Mouse (Mus musculus): ENCODE measurements around the gene Lifr. TPM values are rescaled to one million over a fixed set of nuclear protein-coding genes. Genes with fewer than 3 reads are reported as not detected.

Lifr gene
- polyA plus RNA-seq, 1 experiment from 2014 or later: 17.5 TPM

DNA sequence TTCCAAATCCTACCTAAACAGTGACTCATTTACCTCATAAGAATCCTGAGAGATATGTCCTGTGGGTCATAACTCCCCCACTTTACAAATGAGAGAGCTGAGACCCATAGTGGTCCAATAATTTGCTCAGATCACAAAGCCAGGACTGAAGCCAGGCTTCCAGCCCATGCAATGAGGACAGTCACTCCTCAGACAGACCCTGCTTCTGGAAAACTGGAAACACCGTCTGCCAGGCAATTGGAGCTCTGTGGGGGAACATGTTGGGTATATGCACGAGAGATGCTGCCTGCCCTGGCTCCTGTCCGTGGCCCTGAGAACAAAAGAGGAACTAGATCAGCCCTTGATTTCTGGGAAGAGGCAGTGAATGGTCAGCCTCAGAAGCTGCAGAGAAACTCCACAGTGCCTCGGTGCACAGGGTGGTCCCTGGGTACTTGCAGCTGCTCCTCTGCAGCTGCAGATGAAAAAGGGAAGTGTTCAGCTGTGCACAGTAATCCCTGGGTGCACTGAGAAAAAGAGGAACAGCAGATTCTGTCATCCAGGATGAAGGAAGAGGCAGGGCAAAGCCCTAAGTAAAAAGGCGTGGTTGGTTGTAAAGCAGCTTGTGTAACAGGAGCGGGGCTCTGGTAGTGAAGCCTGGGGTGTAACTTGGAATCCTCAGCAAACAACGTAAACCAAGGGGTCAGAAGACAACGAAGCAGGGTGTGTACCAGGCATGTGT is 5.5 kb upstream of the Lifr start:
- ATAC-seq (ENCODE audit: low FRiP score, low read depth): peak; percentile 66; the same call in 1 of the 2 replicates
- H3K27ac ChIP-seq: no peak overlapping the region
- H3K4me3 ChIP-seq: no peak overlapping the region
- no peak overlapping the region for H3K9ac ChIP-seq
- H3K36me3 ChIP-seq: no peaks in the 10 kb centered on the region
- H3K9me3 ChIP-seq: no peaks in the 10 kb centered on the region
- H3K4me1 ChIP-seq: peaks cover 18% of the 10 kb centered on the region
- H3K27me3 ChIP-seq: no peaks in the 10 kb centered on the region
- WGBS: 22% methylated on average over 8 of the region's 8 CpGs
- no peak overlapping the region for H3K4me2 ChIP-seq (replicated peaks)

DNA sequence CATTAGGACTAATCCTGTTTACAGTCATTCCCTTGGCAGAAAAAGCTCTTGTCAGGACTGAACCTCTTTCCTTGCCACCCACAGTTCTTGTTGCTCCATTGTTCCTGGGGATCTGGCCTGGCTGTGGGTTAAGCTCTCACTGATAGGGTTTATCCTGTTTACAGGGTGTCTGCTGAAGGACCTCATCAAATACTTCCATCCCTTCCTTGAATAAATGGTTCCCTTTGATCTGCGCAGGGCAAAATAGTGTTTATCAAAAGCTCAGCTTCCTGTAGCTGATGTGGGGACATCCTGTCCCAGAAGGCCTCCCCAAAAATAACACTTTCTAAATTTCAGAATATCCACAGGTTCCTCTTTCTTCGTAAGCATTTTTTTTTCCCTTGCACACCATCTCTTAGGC is 1.7 kb upstream of the Lifr start:
- H3K4me3 ChIP-seq: no peak overlapping the region
- 59% methylated on average over 2 of the region's 2 CpGs for WGBS

DNA sequence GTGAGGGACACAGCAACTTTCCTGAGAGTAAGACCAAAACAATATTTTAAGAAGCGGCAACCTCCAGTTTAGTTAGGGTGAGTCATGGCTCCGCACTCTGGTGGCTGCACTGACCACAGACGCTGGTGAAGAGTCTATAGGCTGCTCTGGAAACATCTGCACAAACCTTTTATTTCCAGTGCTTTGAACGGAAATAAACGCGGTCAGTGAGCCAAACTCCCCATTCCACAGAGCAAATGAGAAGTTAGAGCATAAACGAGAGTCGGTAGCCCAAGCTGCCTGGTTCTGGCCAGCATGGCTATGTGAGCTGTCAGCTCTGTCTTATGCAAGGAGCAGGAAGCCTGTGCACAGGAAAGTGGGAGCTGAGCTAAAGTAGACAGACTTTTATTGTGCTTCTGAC is 1.9 kb downstream of the Lifr start:
- Histone ChIP-seq H3K27me3 (no peaks in the 10 kb centered on the region), H3K27ac (no peak overlapping the region), H3K4me3 (no peak overlapping the region), H3K4me2 (replicated peaks) (peak overlapping the region; percentile 36), H3K9ac (no peak overlapping the region), H3K4me1 (peaks cover 18% of the 10 kb centered on the region), H3K9me3 (no peaks in the 10 kb centered on the region), H3K36me3 (no peaks in the 10 kb centered on the region)
- 34% methylated on average over 8 of the region's 8 CpGs for WGBS
- no peak for ATAC-seq (ENCODE audit: low FRiP score, low read depth)

More for the DNA sequence above, 1.7 kb upstream of the Lifr start:
- no peaks in the 10 kb centered on the region for H3K27me3 ChIP-seq
- no peak for ATAC-seq (ENCODE audit: low FRiP score, low read depth)
- no peaks in the 10 kb centered on the region for H3K9me3 ChIP-seq
- H3K27ac ChIP-seq: no peak overlapping the region
- no peak overlapping the region for H3K9ac ChIP-seq
- no peak overlapping the region for H3K4me2 ChIP-seq (replicated peaks)
- peaks cover 20% of the 10 kb centered on the region for H3K4me1 ChIP-seq
- no peaks in the 10 kb centered on the region for H3K36me3 ChIP-seq

DNA sequence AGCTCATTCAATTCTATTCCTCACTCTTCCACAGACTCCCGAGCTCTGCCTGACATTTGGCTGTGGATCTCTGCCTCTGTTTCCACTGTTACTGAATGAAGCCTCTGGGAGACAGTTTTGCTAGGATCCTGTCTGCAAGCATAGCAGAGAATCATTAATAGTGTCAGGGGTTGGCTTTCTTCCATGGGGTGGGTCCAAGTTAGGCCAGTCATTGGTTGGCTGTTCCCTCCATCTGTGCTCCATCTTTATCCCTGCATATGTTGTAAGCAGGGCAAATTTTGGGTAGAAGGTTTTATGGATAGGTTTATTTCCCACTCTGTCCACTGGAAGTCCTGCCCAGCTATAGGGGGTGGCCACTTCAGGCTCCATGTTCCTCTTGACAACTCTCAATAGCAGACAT is 9.0 kb downstream of the Lifr start:
- H3K27me3 ChIP-seq: no peaks in the 10 kb centered on the region
- no peaks in the 10 kb centered on the region for H3K36me3 ChIP-seq
- H3K4me3 ChIP-seq: no peak overlapping the region
- peaks cover 7% of the 10 kb centered on the region for H3K4me1 ChIP-seq
- WGBS: 88% methylated on average over 1 of the region's 1 CpGs
- H3K9ac ChIP-seq: no peak overlapping the region
- H3K4me2 ChIP-seq (replicated peaks): no peak overlapping the region
- H3K9me3 ChIP-seq: no peaks in the 10 kb centered on the region
- H3K27ac ChIP-seq: no peak overlapping the region
- no peak for ATAC-seq (ENCODE audit: low FRiP score, low read depth)

DNA sequence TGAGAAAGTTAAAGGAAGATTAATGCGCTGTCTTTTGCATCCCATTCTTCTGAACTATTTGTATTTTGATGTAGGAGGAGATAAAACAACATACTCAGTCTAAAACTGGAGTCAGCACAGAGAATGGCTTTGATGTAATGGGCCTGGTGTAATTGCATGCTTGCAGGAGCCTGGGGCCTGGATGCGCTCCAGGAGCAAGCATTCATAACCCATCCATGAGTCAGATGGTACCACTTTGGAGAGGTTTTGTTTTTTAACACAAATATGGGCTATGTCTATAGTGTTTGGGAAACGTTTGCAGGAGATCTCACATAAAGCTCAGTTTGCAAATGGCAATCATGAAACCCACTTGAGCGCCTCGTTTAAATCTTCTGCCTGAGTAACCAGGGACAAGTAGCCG is 9.8 kb downstream of the Lifr start:
- no peak overlapping the region for H3K4me2 ChIP-seq (replicated peaks)
- 78% methylated on average over 6 of the region's 6 CpGs for WGBS

DNA sequence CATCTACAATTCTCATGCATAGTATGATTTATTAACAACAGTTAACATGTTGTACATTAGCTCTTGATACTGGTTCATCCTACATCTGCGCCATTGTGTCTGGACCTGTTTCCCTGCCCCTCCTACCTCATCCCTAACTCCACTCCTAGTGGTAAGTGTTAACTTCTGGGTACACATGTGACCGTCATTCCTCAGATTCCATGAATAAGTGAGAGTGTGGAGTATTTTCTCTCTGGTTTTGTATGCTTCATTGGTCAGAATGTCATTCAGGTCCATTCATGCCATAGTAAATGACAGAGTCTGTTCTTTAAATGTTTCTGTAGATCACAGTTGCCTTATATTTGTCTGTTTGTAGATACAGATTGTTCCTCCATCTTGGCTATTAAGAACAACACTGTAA is 12.6 kb downstream of the Lifr start:
- Histone ChIP-seq H3K4me2 (replicated peaks) (no peak overlapping the region), H3K4me1 (no peaks in the 10 kb centered on the region), H3K27me3 (no peaks in the 10 kb centered on the region), H3K4me3 (no peak overlapping the region), H3K9me3 (no peaks in the 10 kb centered on the region), H3K9ac (no peak overlapping the region), H3K36me3 (no peaks in the 10 kb centered on the region), H3K27ac (no peak overlapping the region)
- no peak for ATAC-seq (ENCODE audit: low FRiP score, low read depth)
- WGBS: 83% methylated on average over 2 of the region's 2 CpGs

More for the DNA sequence above, 9.8 kb downstream of the Lifr start:
- Histone ChIP-seq H3K27me3 (no peaks in the 10 kb centered on the region), H3K27ac (no peak overlapping the region), H3K4me3 (no peak overlapping the region), H3K36me3 (no peaks in the 10 kb centered on the region), H3K4me1 (peaks cover 4% of the 10 kb centered on the region), H3K9ac (no peak overlapping the region), H3K9me3 (no peaks in the 10 kb centered on the region)
- ATAC-seq (ENCODE audit: low FRiP score, low read depth): no peak

DNA sequence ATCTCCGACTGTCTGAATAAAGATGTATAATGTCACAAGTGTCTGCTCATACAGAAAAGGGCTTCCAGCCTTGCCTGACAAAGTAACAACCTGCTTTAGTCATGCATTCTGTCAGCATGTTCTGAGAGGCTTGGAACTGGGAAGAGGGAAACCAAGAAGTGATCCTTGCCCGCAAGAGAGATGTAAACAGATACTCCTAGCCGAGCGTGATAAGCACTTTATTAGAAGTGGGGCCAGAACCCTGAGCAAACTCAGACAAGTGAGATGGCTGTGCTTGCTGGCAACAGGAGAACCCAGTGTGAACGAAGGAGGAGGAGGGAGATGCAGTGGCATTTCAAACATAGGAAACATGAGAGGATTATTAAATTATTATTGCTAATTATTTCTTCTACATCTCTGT is 14.8 kb downstream of the Lifr start:
- Histone ChIP-seq H3K9me3 (0 out of 2 replicates have a peak, but pooled peaks cover 6% of the 10 kb centered on the region), H3K4me3 (no peak overlapping the region), H3K4me2 (replicated peaks) (no peak overlapping the region), H3K9ac (no peak overlapping the region), H3K27me3 (no peaks in the 10 kb centered on the region), H3K27ac (no peak overlapping the region), H3K4me1 (no peaks in the 10 kb centered on the region), H3K36me3 (no peaks in the 10 kb centered on the region)
- no peak for ATAC-seq (ENCODE audit: low FRiP score, low read depth)
- 50% methylated on average over 5 of the region's 5 CpGs for whole genome bisulfite sequencing

DNA sequence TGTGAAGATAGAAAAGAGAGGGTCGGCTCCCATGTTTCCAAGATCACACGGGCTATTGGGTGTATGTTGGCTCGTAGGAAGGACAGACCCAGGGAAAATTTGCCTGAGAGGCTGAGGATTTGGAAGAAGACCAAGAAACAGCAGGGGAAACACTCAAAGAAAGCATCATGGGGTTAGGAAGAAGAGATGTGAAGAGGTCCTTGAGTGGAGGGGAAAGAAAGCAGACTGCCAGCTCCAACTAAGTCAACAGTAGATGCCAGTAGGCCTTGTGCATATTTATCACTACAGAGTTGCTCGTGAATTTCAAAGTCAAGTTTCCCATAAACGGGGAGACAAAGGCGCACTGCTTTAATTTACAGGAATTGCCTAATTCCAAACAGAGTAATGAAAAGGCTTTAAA is 17.7 kb downstream of the Lifr start:
- Histone ChIP-seq H3K9ac (no peak overlapping the region), H3K4me1 (no peaks in the 10 kb centered on the region), H3K4me2 (replicated peaks) (no peak overlapping the region), H3K36me3 (no peaks in the 10 kb centered on the region), H3K27ac (no peak overlapping the region), H3K9me3 (0 out of 2 replicates have a peak, but pooled peaks cover 8% of the 10 kb centered on the region), H3K4me3 (no peak overlapping the region), H3K27me3 (no peaks in the 10 kb centered on the region)
- ATAC-seq (ENCODE audit: low FRiP score, low read depth): no peak
- 73% methylated on average over 6 of the region's 6 CpGs for WGBS

DNA sequence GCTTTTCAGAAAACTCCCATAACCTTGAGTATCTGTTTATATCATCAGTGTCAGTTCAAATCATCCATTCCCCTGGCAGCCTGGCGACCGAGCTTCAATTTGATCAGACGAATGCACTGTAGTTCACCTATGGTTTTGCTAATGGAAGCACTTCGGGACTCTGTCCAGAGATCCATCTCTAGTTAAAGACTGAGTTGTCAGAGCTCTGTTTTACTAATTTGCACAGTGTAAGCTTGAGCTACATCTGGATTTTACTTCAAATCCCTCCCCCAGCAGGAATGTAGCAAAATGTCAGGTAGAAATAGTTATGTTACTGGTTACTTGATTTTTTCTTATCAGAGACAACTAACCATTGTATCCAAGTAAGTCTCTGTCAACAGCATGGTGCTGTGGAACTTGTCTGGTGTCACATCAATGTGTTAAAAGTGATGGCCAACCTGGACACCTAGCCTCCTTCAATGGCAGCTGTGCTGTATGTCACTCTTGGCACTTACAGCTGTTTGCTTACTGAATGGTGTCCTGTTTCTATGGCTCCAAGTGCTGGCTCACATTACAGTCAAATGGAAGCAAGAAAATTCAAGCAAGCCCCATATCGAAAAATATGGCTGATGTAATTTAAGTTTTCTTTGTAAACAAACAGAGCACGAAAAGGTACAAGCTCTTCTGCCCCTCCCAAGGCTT is 22.0 kb downstream of the Lifr start:
- H3K4me2 ChIP-seq (replicated peaks): no peak overlapping the region
- H3K36me3 ChIP-seq: no peaks in the 10 kb centered on the region
- H3K27me3 ChIP-seq: no peaks in the 10 kb centered on the region
- H3K27ac ChIP-seq: no peak overlapping the region
- ATAC-seq (ENCODE audit: low FRiP score, low read depth): peak; percentile 67
- H3K9ac ChIP-seq: no peak overlapping the region
- H3K9me3 ChIP-seq: 0 out of 2 replicates have a peak, but pooled peaks cover 8% of the 10 kb centered on the region
- H3K4me1 ChIP-seq: no peaks in the 10 kb centered on the region
- WGBS: 57% methylated on average over 6 of the region's 6 CpGs
- H3K4me3 ChIP-seq: no peak overlapping the region

DNA sequence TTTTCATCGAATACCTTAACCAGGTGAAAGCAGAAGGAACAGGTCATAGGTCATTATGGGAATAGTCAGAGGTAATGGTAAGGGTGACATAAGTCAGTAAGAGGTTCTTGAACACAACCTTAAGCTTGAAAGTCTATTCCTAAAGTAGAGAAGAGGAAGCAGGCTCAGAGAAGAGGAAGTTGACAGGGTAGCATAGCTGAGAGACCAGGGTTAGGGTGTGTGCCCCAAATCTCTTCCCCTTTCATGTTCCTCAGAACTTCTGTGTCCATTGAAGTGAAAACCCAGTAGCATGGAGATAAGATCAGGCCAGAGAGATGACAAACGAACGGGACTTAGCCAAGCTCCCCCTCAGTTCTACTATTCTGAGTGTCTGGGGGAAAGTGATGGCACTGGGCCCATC is 23.5 kb downstream of the Lifr start:
- Histone ChIP-seq H3K9me3 (0 out of 2 replicates have a peak, but pooled peaks cover 8% of the 10 kb centered on the region), H3K27me3 (no peaks in the 10 kb centered on the region), H3K9ac (no peak overlapping the region), H3K4me3 (no peak overlapping the region), H3K27ac (no peak overlapping the region), H3K4me1 (no peaks in the 10 kb centered on the region), H3K36me3 (no peaks in the 10 kb centered on the region), H3K4me2 (replicated peaks) (no peak overlapping the region)
- no peak for ATAC-seq (ENCODE audit: low FRiP score, low read depth)
- WGBS: 78% methylated on average over 3 of the region's 3 CpGs

DNA sequence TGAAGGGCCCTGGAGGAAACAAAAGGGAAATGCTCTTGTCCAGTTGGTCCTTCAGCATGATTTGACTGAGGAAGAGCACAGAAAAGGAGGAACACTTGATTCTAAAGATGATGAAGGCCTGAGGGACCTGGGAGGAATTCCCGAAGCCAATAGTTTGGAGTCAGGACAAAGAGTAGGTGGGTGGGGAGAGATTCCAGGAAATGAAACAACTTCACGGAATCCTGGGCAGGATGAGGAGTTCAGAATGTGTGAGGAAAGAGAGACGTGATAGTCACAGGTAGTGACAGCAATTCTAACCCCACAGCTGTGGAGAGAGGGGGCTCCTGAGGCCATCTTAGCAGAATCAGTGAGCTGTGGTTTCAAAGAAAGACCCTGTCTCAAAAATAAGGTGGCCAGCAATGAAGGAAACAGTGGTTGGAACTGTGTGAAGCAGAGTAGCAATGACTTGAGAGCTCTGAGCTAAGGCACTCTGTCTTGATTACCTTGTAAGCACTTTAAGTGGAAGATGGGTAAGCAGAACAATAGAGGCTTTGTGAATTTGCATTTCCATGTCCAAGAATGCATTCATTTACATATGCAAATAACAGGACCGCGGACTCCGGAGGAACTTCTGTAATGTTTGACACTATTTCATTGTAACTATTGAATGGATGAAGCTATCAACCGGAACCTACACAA is 25.1 kb downstream of the Lifr start:
- Histone ChIP-seq H3K4me2 (replicated peaks) (no peak overlapping the region), H3K27me3 (no peaks in the 10 kb centered on the region), H3K9ac (no peak overlapping the region), H3K4me3 (no peak overlapping the region), H3K36me3 (no peaks in the 10 kb centered on the region), H3K4me1 (no peaks in the 10 kb centered on the region), H3K9me3 (no peaks in the 10 kb centered on the region), H3K27ac (no peak overlapping the region)
- ATAC-seq (ENCODE audit: low FRiP score, low read depth): no peak
- WGBS: 61% methylated on average over 7 of the region's 7 CpGs

DNA sequence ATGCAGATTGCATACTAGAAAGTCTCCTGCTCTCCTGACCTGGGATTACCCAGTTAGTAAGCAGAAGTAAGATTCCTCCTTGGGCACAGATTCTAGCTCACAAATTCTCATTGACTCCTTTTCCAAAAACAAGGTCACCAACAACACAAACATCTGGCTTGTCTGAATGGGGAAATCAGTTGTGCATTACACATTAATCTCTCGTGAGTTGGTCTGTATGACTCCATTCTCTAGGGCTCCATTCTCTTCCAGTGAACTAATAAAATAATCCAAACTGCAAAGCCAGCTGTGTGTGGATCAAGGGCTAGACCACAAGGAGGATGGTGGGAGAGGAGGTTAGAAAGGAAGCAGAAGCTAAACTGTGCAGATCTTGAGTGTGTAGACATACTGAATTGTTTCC is 25.8 kb downstream of the Lifr start:
- ATAC-seq (ENCODE audit: low FRiP score, low read depth): no peak
- WGBS: 53% methylated on average over 1 of the region's 1 CpGs
- H3K27ac ChIP-seq: no peak overlapping the region

More for the DNA sequence above, 25.8 kb downstream of the Lifr start:
- H3K27me3 ChIP-seq: no peaks in the 10 kb centered on the region
- H3K4me1 ChIP-seq: no peaks in the 10 kb centered on the region
- no peak overlapping the region for H3K9ac ChIP-seq
- H3K9me3 ChIP-seq: no peaks in the 10 kb centered on the region
- H3K4me3 ChIP-seq: no peak overlapping the region
- H3K36me3 ChIP-seq: no peaks in the 10 kb centered on the region
- H3K4me2 ChIP-seq (replicated peaks): no peak overlapping the region

All from limb, embryonic 13.5 days (tissue).